Mouse (Mus musculus) cerebellum, postnatal 36 days (tissue): Measurements from ENCODE around the gene Irf7.
"Not testable (repeated sequence)": the region's sequence is repeated elsewhere in the genome, so short reads cannot be mapped to it uniquely, and the experiment has no call there.

Experiments
- DNase-seq, 2 experiments: peaks; one replicate each; pipeline ENCODE4 v3.0.0; 2021 to 2022; ENCODE audit warnings: mixed read lengths in 2 of 2

The Irf7 gene

DNA sequence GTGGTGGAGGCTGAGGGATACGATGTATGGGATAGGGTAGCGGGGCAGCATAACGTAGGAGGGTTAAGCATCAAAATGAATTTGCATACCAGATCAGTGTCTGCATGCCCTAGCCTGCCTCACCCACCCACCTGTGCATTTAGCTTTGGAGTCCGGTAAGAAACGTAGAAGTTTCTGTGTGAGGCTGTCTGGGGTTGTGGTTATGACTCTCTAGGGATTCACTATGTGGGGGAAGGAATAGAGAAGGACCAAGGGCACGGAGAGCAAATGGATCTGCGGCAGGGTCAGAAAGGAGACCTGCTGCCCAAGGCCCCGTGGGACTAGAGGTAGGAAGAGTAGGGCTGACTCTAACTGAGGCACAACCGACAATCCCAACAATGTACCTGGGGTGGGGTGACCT lies 9.1 kb upstream of the Irf7 start:
- no peak for DNase-seq

- no peak for DNase-seq
Measured at GRCm38 (mm10) chr7:141270631-141271030, 4.3 kb upstream of the Irf7 start.

DNA sequence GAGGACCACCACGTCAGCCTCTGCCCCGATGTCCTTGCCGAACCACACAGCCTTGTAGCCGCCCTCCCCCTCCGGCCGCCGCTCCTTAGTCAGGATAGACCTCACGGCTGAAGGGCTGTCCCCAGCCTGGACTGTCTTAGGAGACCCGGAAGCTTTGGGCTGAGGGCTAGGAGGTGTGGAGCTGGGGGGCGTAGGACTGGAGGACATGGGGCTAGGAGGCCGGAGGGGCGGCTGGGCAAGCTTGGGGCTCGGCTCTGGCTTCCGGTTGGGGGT lies 2.9 kb upstream of the Irf7 start:
- DNase-seq: no peak

- DNase-seq: no peak
Measured at GRCm38 (mm10) chr7:141268466-141269272, 2.4 kb upstream of the Irf7 start.

- no peak for DNase-seq
Measured at GRCm38 (mm10) chr7:141265411-141265738, 906 bp downstream of the Irf7 start.

- DNase-seq: no peak
Measured at GRCm38 (mm10) chr7:141264761-141265410, 1.4 kb downstream of the Irf7 start.

DNA sequence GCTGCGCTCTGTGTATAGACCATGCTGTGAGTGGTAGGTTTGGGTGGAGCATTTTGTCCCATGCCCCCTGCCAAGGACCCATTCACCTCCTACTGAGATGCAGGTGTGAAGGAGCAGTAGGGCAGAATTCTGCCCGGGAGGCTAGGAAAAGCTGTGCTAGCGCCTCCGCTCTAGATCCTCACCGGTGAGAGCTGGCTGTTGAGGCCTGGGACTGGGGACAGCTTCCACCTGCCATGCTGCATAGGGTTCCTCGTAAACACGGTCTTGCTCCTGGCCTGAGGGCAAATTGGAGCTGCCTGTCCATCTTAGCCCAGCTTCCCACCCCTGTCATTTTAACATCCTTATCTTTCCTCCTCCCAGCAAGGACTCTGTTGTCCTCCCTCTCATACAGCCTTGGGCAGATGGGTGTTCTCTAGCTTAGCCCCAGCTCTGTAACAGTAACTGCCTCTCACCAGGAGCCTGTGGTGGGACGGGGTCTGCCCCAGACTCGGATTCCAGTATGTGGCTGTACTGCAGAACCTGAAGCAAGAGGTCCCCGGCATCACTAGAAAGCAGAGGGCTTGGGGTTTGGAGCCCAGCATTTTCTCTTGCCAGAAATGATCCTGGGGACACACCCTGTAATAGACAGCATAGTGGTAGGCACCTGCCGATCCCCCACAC lies 2.1 kb downstream of the Irf7 start:
- DNase-seq: no peak

- DNase-seq: no peak
Measured at GRCm38 (mm10) chr7:141263640-141264039, 2.6 kb downstream of the Irf7 start.

DNA sequence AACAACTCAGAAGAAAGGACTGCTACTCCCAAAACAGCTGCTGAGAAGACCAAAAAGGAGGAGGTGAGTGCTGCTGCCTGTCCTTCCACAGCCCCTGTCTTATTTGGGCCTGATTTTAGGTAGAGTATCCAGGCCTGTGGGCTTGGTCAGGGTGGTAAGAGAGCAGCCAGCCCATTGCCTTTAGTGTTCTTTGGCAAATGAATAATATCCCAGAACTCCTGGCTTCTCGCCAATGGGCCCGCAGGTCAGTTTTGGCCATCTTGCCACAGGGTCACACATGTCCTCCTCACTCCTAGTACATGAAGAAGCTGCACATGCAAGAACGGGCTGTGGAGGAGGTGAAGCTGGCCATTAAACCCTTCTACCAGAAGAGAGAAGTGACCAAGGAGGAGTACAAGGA lies 4.8 kb downstream of the Irf7 start:
- no peak for DNase-seq

DNA sequence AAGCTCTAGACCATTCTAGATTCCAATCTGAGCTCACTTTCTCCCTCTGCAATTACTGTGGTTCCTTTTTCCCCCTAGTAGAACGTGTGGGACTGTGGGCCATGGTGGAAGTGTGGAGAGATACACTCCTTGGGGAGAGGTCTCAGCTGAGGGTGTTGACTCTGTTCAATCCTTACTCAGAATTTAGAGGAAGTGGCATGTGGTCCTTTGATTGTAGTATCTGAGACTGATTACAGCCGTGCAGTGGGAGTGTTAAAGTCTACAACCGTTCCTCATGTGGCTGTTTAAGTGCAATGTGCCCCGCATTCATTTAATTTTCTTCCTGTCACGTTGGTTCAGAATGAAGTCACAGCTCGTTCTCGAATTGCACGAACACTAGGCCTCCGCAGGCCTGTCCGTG lies 10.1 kb downstream of the Irf7 start:
- no peak for DNase-seq

- DNase-seq: not testable (repeated sequence)
Measured at GRCm38 (mm10) chr7:141250486-141250885, 15.8 kb downstream of the Irf7 start.

- DNase-seq: no peak
Measured at GRCm38 (mm10) chr7:141231551-141231950, 34.7 kb downstream of the Irf7 start.

DNA sequence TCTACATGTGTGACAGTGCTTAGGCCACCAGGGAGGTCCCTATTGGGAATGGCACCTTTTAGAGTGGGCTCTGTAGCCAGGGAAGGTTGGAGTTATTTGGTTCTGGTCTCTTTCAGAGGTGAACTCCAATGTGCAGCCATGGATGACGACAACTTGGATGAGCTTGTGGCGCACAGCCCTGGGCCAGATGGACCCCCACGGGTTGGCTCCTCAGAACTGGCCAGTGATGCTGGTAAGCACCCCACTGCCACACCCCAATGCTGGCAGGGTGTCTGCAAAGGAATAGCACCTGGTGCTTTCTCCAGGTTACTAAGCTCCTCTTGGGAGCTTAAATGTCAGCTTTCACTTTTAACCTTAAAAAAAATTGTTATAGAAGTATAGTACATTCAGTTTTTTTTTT lies 35.2 kb downstream of the Irf7 start:
- peak; percentile 42 to 53 for DNase-seq

GRCm38 (mm10) chr7:141230570-141230969 lies 35.7 kb downstream of the Irf7 start:
- no peak for DNase-seq

- DNase-seq: no peak
Measured at GRCm38 (mm10) chr7:141229702-141230101, 36.6 kb downstream of the Irf7 start.

- DNase-seq: peak; percentile 93 to 94
Measured at GRCm38 (mm10) chr7:141228279-141229067, 37.8 kb downstream of the Irf7 start, which contains the start of gene Phrf1. TSS of gene Phrf1 (plus strand) at chr7:141228784.

DNA sequence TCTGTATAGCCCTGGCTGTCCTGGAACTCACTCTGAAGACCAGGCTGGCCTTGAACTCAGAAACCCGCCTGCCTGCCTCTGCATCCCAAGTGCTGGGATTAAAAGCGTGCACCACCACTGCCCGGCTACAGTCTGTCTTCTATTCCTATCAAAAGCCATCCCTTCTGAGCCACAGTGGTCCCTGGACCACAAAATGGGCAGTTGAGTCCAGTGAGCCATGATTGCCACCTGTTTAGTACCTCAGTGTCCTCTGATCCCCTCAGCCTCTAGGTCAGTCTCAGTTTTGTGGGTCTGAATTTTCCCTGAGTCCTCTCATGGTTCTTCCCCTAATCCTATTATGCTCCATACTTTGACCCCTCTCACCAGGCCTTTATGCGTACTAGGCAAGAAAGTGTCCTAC lies 38.5 kb downstream of the Irf7 start:
- no peak for DNase-seq

GRCm38 (mm10) chr7:141226535-141226934 lies 39.7 kb downstream of the Irf7 start:
- no peak for DNase-seq

DNA sequence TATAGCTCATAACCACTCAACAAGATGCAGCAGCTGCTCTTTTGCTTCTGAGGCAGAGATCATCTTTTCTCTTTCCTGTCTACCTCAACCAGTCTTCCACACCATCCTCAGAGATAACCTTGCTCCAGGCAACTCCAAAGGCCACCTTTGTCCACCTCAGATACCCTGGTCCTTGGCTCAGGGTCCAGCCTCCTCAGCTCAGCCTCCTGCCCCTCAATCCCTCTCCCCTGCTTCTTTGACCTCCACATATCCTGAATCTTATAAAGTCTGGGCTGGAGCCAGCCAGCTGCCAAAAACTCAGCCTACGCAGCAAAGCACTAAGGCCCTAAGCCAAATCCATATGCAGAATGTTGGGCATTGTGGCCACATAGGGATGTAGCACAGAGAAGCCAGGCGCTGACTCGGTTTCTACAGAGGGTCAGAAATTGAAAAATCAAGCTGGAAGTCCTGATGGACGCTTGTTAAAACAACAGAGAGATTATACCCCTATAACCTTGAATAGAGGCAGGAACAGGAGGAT lies 43.5 kb downstream of the Irf7 start:
- DNase-seq: no peak

GRCm38 (mm10) chr7:141222126-141222467 lies 44.2 kb downstream of the Irf7 start:
- no peak for DNase-seq

DNA sequence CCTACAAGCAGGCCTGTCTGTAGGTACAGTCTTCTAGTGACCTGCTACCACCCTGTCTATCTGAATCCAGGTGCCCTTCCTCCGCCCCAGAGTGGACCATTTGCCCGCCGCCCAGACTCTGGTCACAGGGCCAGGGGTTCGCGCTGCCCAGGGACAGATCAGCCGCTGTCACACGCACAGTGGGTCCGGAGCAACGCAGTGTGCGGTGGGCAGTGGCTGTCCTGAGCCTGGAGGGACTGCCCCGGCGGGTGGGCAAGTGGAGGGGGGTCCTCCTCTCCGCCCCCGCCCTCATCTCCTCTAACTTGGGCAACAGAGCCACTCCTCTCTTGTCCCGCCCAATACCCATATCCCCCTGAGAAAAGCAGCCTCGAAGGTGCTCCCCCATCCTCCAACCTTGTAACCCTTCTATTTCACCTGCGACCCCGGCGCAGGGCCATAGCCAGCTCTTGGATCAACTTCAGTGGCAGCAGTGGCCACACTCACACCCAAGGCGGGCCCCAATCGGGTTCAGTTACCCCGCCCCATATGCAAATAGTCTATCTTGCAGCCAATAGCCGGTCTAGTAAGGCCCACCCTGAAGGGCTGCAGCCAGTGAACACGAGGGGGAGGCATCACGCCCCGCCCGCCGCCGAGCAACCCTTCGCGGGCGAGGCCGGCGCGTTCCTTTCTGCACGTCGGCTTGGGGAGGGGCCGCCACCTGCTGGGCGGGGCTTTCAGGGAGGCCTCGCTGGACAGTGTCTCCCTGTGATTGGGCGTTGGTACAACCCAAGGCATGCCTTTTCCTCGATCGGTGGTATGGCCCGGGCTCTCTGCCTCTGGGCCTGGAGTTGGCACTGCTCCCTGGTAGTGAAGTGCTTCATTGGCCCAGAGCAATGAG lies 44.8 kb downstream of the Irf7 start:
- DNase-seq: peak; percentile 79 to 89

- DNase-seq: no peak
Measured at GRCm38 (mm10) chr7:141220377-141220776, 45.9 kb downstream of the Irf7 start.
